Mouse (Mus musculus): Measurements from ENCODE around the gene Etfdh.
"Not testable (repeated sequence)": the region's sequence is repeated elsewhere in the genome, so short reads cannot be mapped to it uniquely, and the experiment has no call there.

The Etfdh gene

DNA sequence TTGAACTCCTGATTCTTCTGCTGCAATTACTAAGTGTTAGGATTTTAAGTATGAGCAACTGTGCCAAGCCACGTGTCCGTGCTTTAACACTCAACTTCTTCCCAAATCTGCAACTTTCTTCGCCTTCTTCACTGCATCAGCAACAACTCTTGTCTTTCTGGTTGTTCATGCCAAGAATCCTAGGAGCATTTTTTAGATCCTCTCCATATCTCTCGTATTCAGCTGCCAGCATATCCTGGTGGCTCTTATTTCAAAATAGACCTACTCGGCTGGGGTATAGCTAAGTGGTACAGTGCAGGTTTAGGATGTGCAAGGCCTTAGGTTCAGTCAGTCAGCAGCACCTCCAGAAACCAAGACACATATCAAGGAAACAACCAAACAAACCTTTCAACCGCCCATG is 51.7 kb downstream of the Etfdh start:
- peak in 1 of 2 experiments; percentile 28 for DNase-seq (ENCODE audit: low spot score in 2 of 2)

DNA sequence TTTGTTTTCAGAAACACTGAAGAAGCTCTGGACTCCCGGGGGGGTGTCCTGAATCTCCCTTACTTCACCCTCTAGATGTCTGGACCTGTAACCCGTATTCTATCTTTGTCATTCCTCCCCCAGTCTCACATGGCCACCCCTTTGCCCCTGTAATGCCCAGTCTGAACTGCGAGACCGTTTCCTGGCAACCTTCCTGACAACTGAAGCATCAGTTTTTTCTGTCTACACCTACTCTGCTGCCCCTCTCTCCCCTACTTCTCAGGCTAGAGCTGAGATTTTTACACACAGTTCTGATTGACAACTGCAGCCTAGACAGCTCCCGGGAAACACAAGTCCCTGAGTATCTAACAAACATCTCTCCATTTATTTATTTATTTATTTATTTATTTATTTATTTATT is 52.4 kb downstream of the Etfdh start:
- DNase-seq (ENCODE audit: low spot score in 2 of 2) = no peak

DNA sequence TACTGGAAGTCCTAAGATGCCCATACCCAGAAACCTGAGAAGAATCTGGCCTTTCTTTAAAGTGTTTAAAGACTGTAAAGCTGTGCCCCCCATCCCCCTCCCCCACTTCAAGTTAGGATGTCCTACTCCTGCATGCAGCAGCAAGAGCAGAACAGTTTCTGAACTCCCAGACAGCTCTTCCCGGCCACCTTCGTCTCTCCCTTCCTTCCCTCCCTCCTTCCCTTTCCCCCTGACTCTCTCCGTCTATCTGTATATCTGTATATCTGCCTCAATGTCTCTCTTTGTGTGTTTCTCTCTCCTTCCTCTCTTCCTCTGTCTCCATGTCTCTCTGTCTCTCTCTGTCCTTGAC is 52.9 kb downstream of the Etfdh start:
- DNase-seq (ENCODE audit: low spot score in 2 of 2) = no peak

GRCm38 (mm10) chr3:79575576-79576467 is 53.5 kb downstream of the Etfdh start:
- peak; percentile 45 to 60 for DNase-seq (ENCODE audit: low spot score in 2 of 2)

- no peak for DNase-seq (ENCODE audit: low spot score in 2 of 2)
Observed at GRCm38 (mm10) chr3:79574336-79574735, 55.0 kb downstream of the Etfdh start.

DNA sequence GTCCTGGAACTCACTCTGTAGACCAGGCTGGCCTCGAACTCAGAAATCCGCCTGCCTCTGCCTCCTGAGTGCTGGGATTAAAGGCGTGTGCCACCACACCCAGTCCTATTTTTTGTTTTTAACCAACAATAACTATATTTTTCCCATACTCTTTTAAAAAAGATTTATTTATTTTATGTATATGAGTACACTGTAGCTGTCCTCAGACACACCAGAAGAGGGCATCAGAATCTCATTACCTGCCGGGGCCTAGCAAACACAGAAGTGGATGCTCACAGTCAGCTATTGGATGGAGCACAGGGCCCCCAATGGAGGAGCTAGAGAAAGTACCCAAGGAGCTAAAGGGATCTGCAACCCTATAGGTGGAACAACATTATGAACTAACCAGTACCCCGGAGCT is 55.9 kb downstream of the Etfdh start:
- not testable (repeated sequence) for DNase-seq (ENCODE audit: low spot score in 2 of 2)

DNA sequence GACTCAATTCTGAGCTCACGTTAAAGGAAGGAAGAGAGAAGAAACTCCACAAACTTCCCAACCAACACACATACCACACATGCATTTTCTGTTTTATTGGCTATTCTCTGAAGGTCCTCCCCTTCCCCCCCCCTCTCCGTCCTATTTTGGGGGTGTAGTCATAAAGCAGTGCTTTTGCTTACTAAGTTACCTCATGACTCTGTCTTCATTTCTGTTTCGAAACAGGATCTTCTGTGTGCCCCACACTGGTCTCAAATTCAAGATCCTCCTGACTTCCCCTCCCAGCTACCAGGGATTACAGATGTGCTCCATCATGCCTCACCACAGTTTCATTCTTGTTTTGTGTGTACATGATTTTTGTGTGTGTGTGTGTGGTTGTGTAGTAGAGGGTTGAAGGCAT is 56.9 kb downstream of the Etfdh start:
- DNase-seq (ENCODE audit: low spot score in 2 of 2) = no peak

- DNase-seq (ENCODE audit: low spot score in 2 of 2) = no peak
Observed at GRCm38 (mm10) chr3:79569351-79569681, 60.0 kb downstream of the Etfdh start.

- no peak for DNase-seq (ENCODE audit: low spot score in 2 of 2)
Observed at GRCm38 (mm10) chr3:79568629-79569350, 60.5 kb downstream of the Etfdh start.

- peak; percentile 93 to 96 for DNase-seq (ENCODE audit: low spot score in 2 of 2)
Observed at GRCm38 (mm10) chr3:79567703-79568362, 61.5 kb downstream of the Etfdh start, which contains the start of gene Fnip2. Fnip2 (minus strand) TSS chr3:79567796.

DNA sequence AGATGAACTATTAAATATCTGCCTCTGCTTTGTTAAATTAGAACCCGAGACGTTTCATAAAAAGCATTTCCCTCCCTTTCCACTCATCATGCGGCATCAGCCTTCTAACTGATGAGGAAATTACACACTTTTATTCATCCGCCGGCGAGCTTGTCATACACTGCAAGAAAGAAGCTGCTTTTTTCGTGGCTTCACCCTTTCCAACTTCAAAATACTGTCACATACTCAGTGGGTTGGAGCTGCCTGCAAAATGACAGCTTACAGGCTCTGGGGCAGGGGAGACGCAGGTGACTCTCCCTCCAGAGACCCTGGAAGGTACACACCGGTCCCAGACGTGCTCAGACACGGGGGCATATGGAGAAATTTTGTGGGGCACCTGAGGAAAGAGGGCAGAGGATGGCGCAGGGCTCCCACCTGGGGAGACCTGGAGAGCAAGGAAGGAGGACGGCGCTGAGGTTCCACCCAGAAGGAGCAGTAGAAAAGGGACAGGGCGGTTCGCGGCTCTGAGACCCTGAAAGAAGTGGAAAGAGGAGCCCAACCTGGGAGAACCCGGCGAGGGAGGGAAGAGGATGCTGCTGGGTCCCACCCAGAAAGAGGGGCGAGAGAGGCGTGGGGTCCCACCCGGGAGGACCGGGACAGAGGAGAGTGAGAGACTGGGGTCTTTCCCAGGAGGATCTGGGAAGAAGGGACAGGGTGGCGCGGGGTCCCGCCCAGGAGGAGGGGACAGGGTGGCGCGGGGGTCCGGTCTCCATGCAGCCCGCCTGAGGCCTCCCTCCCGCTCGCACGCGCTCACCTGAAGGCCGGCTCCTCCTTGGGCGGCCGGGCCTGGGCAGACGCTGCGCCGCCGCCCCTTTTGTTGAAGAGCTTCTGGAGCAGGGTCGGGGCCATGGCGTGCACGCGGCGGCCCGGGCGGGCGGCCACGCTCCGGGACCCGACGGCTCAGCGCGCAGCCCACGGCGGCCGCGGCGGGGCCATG is 62.3 kb downstream of the Etfdh start:
- peak; percentile 60 to 66 for DNase-seq (ENCODE audit: low spot score in 2 of 2)

DNA sequence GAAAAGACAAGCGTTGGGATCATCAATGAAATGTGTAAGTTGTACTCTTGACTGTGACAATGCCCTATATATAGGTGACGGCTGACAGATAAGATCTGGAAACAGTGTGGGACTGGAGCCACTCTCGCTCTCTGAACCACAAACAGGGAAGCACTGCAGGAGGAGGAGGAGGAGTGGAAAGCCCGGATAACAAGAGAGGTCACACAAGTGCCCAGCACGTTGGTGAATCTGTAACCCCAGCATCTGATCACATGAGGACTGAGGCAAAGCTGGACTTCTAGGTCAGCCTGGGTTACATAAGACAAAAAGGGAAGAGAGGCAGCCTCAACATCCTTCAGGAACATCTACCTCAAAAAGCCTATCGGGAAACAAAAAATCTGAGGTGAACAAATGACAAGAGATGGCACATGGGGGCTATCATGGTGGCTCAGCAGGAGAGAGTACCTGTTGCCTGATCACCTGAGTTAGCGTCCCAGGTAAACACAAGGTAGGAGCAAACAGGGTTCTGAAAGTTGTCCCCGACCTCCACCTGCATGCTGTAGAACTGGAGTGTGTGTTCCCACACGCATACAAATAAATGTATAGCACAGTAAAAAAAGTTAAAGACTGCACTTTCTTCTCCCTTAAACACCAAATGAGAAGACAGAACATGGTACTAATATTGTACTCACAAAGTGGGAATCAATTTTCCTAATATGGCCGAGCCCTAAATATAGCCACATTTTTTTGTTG is 64.3 kb downstream of the Etfdh start:
- DNase-seq (ENCODE audit: low spot score in 2 of 2) = no peak

DNA sequence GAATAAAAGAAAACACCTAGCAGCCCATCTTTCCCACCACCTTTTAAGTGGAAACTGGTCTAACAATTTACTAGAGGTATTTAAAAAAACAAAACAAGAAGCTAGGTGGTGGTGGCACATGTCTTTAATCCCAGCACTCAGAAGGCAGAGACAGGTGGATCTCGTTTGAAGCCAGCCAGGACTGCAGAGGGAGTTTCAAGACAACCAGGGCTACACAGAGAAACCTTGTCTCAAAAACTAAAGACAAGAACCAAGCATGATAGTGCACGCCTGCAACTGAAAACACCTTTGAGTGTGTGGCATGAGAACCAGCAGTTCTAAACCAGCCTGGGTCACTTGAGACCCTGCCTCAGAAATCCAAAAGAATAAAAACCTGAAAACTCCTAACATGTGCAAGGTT is 65.8 kb downstream of the Etfdh start:
- no peak for DNase-seq (ENCODE audit: low spot score in 2 of 2)

- no peak for DNase-seq (ENCODE audit: low spot score in 2 of 2)
Observed at GRCm38 (mm10) chr3:79561784-79562715, 67.2 kb downstream of the Etfdh start.

DNA sequence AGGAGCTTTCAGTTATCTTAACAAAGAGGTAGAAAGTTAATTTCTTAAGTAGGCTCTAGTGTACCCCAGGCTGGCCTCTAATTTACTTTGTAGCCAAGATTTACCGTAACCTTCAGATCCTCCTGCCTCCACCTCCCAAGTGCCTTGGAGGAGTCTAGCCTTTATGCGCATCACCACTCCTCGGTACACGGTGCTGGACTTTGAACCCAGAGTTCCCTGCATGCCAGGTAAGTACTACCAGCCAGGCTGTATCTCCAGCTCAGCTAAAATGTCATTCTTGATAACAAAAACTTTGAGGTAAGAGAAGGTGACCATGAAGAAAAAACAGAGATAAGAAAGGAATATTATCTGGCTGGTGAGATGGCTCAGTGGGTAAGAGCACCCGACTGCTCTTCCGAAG is 68.7 kb downstream of the Etfdh start:
- DNase-seq (ENCODE audit: low spot score in 2 of 2) = no peak

DNA sequence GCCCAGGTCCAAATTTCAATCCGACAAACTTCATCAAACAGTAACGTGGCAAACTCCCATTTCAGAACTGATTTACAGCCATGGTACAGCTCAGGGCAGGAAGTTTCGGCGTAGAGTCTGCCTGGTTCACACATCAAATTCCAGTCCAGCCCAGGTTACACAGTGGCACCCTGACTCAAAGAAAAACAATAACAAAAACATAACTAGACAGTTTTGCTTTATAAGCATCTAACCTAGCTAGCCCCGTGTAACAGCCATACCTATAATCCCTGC is 69.6 kb downstream of the Etfdh start:
- DNase-seq (ENCODE audit: low spot score in 2 of 2) = no peak

DNA sequence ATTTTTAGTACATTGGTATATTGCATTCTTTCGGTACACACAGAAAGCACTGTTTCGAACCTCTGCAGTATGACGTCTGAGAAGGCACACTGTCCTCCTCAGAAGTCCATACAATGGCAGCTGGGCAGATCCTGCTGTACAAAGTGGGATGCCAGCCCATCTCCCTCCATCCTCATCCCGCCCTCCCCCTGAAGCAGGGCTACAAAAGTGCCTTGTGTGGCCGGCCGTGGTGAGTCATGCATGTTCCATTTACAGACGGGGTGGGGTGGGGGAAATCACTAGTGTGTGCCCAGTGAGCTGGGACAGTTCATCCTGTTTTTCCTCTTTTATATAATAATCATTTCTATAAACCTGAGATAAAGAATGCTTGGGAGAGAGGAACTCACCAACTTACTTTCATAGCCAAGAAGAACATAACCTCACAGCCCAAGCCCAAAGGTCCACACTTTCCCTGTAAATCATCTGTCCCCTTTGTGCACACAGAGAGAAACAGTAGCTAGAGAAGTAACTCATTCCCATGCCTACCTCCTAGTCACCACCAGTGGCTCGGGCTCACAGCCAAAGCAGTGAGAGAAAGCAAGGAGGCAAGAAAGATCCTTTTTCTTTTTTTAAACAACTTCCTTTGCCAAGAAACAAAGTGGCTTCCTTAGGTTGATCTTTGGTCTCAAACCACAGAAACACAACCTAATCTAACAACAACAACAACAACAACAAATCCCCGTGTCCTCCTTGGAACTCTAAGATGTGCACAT is 70.1 kb downstream of the Etfdh start:
- DNase-seq (ENCODE audit: low spot score in 2 of 2) = peak; percentile 73 to 78

GRCm38 (mm10) chr3:79555061-79555460 is 74.2 kb downstream of the Etfdh start:
- DNase-seq (ENCODE audit: low spot score in 2 of 2) = no peak

Data from right cerebral cortex, postnatal 10 days (tissue).